Comparison of ENCODE assay signal across 21 mouse cellular contexts in genomic region chr10:78227875-78228559, GRCm38 (mm10). TPM values are rescaled to one million over a fixed set of nuclear protein-coding genes. Genes with fewer than 3 reads are reported as not detected.
DNase-seq lines count a peak whose midpoint lies in the region; ATAC-seq and TF ChIP-seq lines count a peak whose summit lies in the region.
"Had no signal": no experiment of that assay in that cellular context is flagged by ENCODE, and none has a peak within 500 bp of the region (broad histone marks: within the 10 kb centered on the region; RNA-seq: fewer than 3 reads in every experiment).

No protein-coding gene starts in this region.

- TF ChIP-seq CTCF in layer of hippocampus, adult 2 months (conservative IDR thresholded peaks at IDR 0.05): no peak
- no peak for TF ChIP-seq CTCF in thymus, adult 2 months (IDR thresholded peaks at IDR 0.05; ENCODE audit: borderline replicate concordance, control insufficient read depth, extremely low read depth, insufficient read depth, low read length, poor library complexity)

- peaks cover 10% of the 10 kb centered on the region for H3K4me1 ChIP-seq in brown adipose tissue, adult 24 weeks (ENCODE audit: control insufficient read depth, insufficient read depth, insufficient read length, low read length)
- H3K4me1 ChIP-seq in limb, embryonic 10.5 days: no peaks in the 10 kb centered on the region
- peaks cover 14% of the 10 kb centered on the region for H3K4me1 ChIP-seq in thymus, adult 2 months (replicated peaks; ENCODE audit: control insufficient read depth, insufficient read depth, low read length)
- H3K4me1 ChIP-seq: embryonic facial prominence, embryonic 13.5 days; forebrain, embryonic 10.5 days; hindbrain, embryonic 12.5 days; limb, embryonic 12.5 days had no signal

- WGBS in limb, embryonic 10.5 days: 92% methylated on average over 8 of the region's 8 CpGs
- 86% methylated on average over 8 of the region's 8 CpGs for WGBS in thymus, adult 2 months

- TF ChIP-seq POLR2A in thymus, adult 2 months (IDR thresholded peaks at IDR 0.05; ENCODE audit: control insufficient read depth, extremely low read depth, insufficient read depth, low read length, poor library complexity): no peak

- peaks cover 46% of the 10 kb centered on the region for H3K36me3 ChIP-seq in limb, embryonic 10.5 days
- peaks cover 31% of the 10 kb centered on the region for H3K36me3 ChIP-seq in thymus, adult 2 months (ENCODE audit: control insufficient read depth, insufficient read depth, low read length)

- peak overlapping the region; percentile 67; the same call in 1 of the 2 replicates for H3K27ac ChIP-seq in layer of hippocampus, adult 2 months
- H3K27ac ChIP-seq in brown adipose tissue, adult 24 weeks (replicated peaks; ENCODE audit: low read depth, low read length): peak overlapping the region; percentile 15; the same call in 1 of the 2 replicates
- no peak overlapping the region for H3K27ac ChIP-seq in limb, embryonic 10.5 days
- no peak overlapping the region for H3K27ac ChIP-seq in thymus, adult 2 months (ENCODE audit: control insufficient read depth, insufficient read depth, low read length)
- H3K27ac ChIP-seq: embryonic facial prominence, embryonic 13.5 days; forebrain, embryonic 10.5 days; heart, embryonic 13.5 days; hindbrain, embryonic 12.5 days; limb, embryonic 12.5 days; neural tube, embryonic 13.5 days had no signal

- 0 out of 2 replicates have a peak, but pooled peaks have one; percentile 14 for ATAC-seq in megakaryocyte progenitor cell, adult 5-6 weeks (replicated peaks; ENCODE audit: poor library complexity)
- ATAC-seq: liver, postnatal 0 days had no signal

- intact Hi-C loops in heart, postnatal 25 days (cut with DNase I): no loop called here

- H3K27me3 ChIP-seq in limb, embryonic 10.5 days (ENCODE audit: low read depth, poor library complexity, severe bottlenecking): no peaks in the 10 kb centered on the region
- H3K27me3 ChIP-seq in thymus, adult 2 months (ENCODE audit: control insufficient read depth, insufficient read depth, low read length): no peaks in the 10 kb centered on the region
- H3K27me3 ChIP-seq: embryonic facial prominence, embryonic 13.5 days; heart, embryonic 13.5 days; hindbrain, embryonic 12.5 days; limb, embryonic 12.5 days; neural tube, embryonic 13.5 days had no signal

- no peaks in the 10 kb centered on the region for H3K9me3 ChIP-seq in limb, embryonic 10.5 days (replicated peaks)
- H3K9me3 ChIP-seq: embryonic facial prominence, embryonic 13.5 days; forebrain, embryonic 10.5 days; heart, embryonic 13.5 days; hindbrain, embryonic 12.5 days; limb, embryonic 12.5 days; neural tube, embryonic 13.5 days had no signal

- peak; percentile 94 for DNase-seq in heart, adult 11 months
- no peak for DNase-seq in heart, postnatal 25 days (ENCODE audit: low spot score)
- DNase-seq in layer of hippocampus, adult 2 months (ENCODE audit: low spot score in 2 of 2): no peak
- no peak for DNase-seq in layer of hippocampus, postnatal 14 days (ENCODE audit: low spot score in 2 of 2)
- no peak for DNase-seq in limb, embryonic 10.5 days (ENCODE audit: low spot score)
- no peak for DNase-seq in thymus, adult 2 months
- DNase-seq: adrenal gland, adult 2 months; cerebellum, postnatal 25 days; layer of hippocampus, postnatal 36 days; liver, postnatal 0 days; lung, postnatal 36 days; right cerebral cortex, adult 18-20 months; thymus, postnatal 25 days had no signal

- no peak overlapping the region for H3K4me3 ChIP-seq in layer of hippocampus, adult 2 months
- H3K4me3 ChIP-seq in brown adipose tissue, adult 24 weeks (ENCODE audit: insufficient read depth, low read depth, low read length): no peak overlapping the region
- H3K4me3 ChIP-seq in limb, embryonic 10.5 days: no peak overlapping the region
- H3K4me3 ChIP-seq in thymus, adult 2 months (ENCODE audit: control insufficient read depth, insufficient read depth, low read length): no peak overlapping the region
- H3K4me3 ChIP-seq: embryonic facial prominence, embryonic 13.5 days; forebrain, embryonic 10.5 days; heart, embryonic 13.5 days; hindbrain, embryonic 12.5 days; limb, embryonic 12.5 days; neural tube, embryonic 13.5 days had no signal

RNA-seq across cellular contexts. Expression of gene Trappc10, which starts 16.4 kb away (rescaled TPM):
- 10 to 100 TPM; 40.2 to 44.4 TPM for total RNA-seq in heart, postnatal 25 days (2021)
- 10 to 100 TPM; 83.4 to 84.1 TPM for total RNA-seq in layer of hippocampus, adult 2 months (2021)
- 10 to 100 TPM; 76.9 to 80.1 TPM for total RNA-seq in layer of hippocampus, postnatal 14 days (2021)
- 22.4 and 23.1 TPM in 2 replicates for polyA plus RNA-seq in brown adipose tissue, adult 24 weeks (2012; ENCODE audit: insufficient read depth, insufficient read length, missing spikeins)
- total RNA-seq in megakaryocyte progenitor cell, adult 5-6 weeks (2015): 39.0 and 44.2 TPM in 2 replicates
- 30.7 and 33.4 TPM in 2 replicates for total RNA-seq in megakaryocyte progenitor cell, adult 5-6 weeks (2017)
- 10.3 and 13.1 TPM in 2 replicates for polyA plus RNA-seq in limb, embryonic 10.5 days (2016; fragmentation: Nextera tagmentation; extraction: Ambion mirVana)
- 96.0 and 105 TPM in 2 replicates for polyA plus RNA-seq in thymus, adult 2 months (2012; rRNA removed)

RNA-seq across cellular contexts. Expression of gene Pwp2, which starts 43.1 kb away (rescaled TPM):
- 1 to 10 TPM; 8.4 to 9.3 TPM for total RNA-seq in heart, postnatal 25 days (2021)
- total RNA-seq in layer of hippocampus, adult 2 months (2021): 10 to 100 TPM; 19.7 to 19.9 TPM
- 10 to 100 TPM; 17.5 to 17.9 TPM for total RNA-seq in layer of hippocampus, postnatal 14 days (2021)
- polyA plus RNA-seq in brown adipose tissue, adult 24 weeks (2012; ENCODE audit: insufficient read depth, insufficient read length, missing spikeins): 3.3 and 4.3 TPM in 2 replicates
- 5.6 and 7.2 TPM in 2 replicates for total RNA-seq in megakaryocyte progenitor cell, adult 5-6 weeks (2015)
- total RNA-seq in megakaryocyte progenitor cell, adult 5-6 weeks (2017): 18.6 and 27.5 TPM in 2 replicates
- 35.0 and 38.6 TPM in 2 replicates for polyA plus RNA-seq in limb, embryonic 10.5 days (2016; fragmentation: Nextera tagmentation; extraction: Ambion mirVana)
- polyA plus RNA-seq in thymus, adult 2 months (2012; rRNA removed): 16.4 and 17.1 TPM in 2 replicates

RNA-seq across cellular contexts. Expression of gene D10Jhu81e, which starts 58.4 kb away (rescaled TPM):
- total RNA-seq in heart, postnatal 25 days (2021): 100 to 1,000 TPM; 500 to 510 TPM
- total RNA-seq in layer of hippocampus, adult 2 months (2021): 100 to 1,000 TPM; 124 to 134 TPM
- total RNA-seq in layer of hippocampus, postnatal 14 days (2021): 100 to 1,000 TPM; 116 to 119 TPM
- 403 and 476 TPM in 2 replicates for polyA plus RNA-seq in brown adipose tissue, adult 24 weeks (2012; ENCODE audit: insufficient read depth, insufficient read length, missing spikeins)
- total RNA-seq in megakaryocyte progenitor cell, adult 5-6 weeks (2015): 40.7 and 44.1 TPM in 2 replicates
- 90.6 and 90.9 TPM in 2 replicates for total RNA-seq in megakaryocyte progenitor cell, adult 5-6 weeks (2017)
- polyA plus RNA-seq in limb, embryonic 10.5 days (2016; fragmentation: Nextera tagmentation; extraction: Ambion mirVana): 19.9 and 20.3 TPM in 2 replicates
- polyA plus RNA-seq in thymus, adult 2 months (2012; rRNA removed): 148 and 156 TPM in 2 replicates

Comparison
In these comparisons a context has a peak if more than half of its experiments do, and no peak if none do; other contexts are left out.
1. H3K27ac ChIP-seq: peak in layer of hippocampus, adult 2 months (single experiment) and brown adipose tissue, adult 24 weeks (single experiment); none in limb, embryonic 10.5 days (single experiment) and thymus, adult 2 months (single experiment).